Mouse (Mus musculus) lung, adult 18-20 months (tissue): ENCODE data around the gene Atp11b.

Experiments
- DNase-seq, 2 experiments: peaks; one replicate each; pipeline ENCODE4 v3.0.0; 2022; ENCODE audit warnings: mixed read lengths in 2 of 2

The Atp11b gene

DNA sequence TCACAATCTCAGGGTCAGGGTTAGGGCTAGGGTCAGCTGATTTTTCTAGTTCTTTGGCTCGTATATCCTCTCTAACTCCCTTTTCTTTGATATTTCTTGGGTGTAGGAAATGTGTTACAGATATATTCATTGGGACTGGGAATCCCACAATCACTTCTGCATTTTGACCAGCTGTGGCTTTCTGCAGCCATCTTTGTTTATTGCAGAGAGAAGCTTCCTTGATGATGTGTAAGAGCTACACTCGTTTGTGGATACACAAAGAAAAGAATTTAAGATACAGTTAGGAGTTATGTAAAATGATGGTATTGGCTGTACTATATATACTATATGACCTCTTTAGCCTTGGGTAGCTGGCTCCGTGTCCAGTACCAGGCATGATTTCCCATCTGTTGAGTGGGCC, 25.8 kb downstream of the Atp11b start:
- no peak for DNase-seq

- DNase-seq: no peak
These were observed 48.1 kb downstream of the Atp11b start for GRCm38 (mm10) chr3:35802040-35802439.

DNA sequence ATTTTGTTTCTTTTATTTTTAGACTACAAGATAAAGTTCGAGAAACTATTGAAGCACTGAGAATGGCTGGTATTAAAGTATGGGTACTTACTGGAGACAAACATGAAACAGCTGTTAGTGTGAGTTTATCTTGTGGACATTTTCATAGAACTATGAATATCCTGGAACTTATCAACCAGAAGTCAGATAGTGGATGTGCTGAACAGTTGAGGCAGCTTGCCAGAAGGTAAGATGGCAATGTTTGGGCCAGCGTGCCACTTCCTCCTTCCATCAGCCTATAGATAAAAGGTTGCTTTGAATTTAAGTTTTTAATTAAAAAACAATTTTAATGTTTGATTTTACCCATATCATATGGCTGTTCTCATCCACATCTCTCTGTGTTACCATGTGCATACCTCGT, 66.0 kb downstream of the Atp11b start:
- DNase-seq: no peak

DNA sequence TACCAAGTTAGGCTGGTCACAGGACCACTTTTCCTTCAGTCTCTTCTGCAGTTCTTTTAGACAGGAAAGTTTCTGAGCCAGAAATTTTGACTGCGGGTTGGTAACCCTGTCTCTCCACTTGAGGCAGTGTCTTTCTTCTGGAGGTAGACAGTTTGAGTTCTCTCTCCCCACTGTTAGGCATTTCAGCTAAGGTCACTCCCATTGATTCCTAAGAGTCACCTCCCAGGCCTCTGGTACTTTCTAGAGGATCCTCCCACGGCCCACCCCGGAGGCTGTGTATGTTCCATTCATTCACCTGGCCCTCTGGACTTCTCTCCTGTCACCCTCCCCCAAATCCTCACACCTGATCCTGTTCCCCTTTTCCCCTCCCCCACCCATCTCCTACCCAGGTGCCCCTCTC, 68.1 kb downstream of the Atp11b start:
- no peak for DNase-seq

GRCm38 (mm10) chr3:35849326-35849725, 95.4 kb downstream of the Atp11b start:
- no peak for DNase-seq

GRCm38 (mm10) chr3:35883267-35883666, 129.4 kb downstream of the Atp11b start:
- no peak for DNase-seq

- no peak for DNase-seq
These were observed 135.6 kb downstream of the Atp11b start for GRCm38 (mm10) chr3:35889531-35889930.

DNA sequence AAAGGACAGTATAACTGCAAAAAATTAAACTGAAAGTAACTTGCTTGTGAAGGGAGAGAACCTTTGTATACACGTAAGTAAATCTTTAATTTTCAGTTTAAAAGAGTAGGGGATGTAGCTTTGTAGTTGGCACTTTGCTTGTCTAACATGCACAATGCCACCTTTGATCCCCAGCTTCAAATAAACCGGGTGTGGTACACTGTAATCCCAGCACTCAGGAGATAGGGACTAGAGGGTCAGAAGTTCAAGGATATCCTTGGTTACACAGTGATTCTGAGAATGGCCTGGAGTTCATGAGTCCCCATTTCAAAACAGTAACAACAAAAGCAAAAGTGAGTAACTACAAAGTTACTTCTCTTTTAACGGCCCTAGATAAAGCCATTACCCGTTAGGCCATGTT, 137.2 kb downstream of the Atp11b start:
- no peak for DNase-seq

DNA sequence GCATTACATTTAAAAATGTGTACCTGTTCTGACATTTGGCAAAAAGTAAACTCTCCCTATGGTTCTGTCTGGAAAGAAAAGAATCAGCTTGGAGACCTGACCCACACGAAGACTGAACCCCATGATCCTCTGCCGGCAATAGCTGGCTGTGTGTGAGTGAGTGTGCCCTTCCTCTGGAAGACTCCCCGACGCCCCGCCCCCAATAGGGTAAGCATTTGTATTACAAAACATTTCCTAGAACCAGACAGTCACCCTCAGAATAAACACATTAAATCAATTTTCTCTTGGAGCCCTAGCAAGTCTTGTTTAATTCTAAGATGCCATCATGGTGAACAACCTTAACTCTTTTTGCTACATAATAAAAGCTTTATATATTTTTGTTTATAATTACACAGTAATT, 139.2 kb downstream of the Atp11b start:
- no peak for DNase-seq

GRCm38 (mm10) chr3:35897900-35898299, 144.0 kb downstream of the Atp11b start:
- no peak for DNase-seq

DNA sequence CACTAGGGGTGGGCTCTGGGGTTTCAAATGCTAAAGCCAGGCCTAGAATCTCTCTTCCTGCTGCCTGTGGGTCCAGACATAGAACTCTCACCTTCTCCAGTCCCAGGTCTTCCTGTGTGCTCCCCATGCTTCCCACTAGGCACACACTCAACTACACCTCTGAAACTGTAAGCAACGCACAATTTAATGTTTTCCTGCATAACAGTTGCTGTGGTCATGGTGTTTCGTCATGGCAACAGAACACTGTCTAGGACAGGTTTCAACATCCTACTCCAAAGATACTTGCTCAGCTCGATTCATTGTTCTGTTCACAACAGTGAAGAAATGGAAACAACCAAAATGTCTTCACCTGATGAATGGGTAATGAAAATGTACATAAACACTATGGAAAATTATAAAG, 145.2 kb downstream of the Atp11b start:
- DNase-seq: no peak

GRCm38 (mm10) chr3:35900555-35901204, 146.8 kb downstream of the Atp11b start:
- DNase-seq: no peak
